Mouse (Mus musculus): ENCODE measurements at regions not wholly inside any gene's neighbourhood (a gene's known extent, or its start where the extent isn't known, plus 50 kb on each side); places are given as distances from the start of the nearest gene placed in this dataset.
"Not testable (repeated sequence)": the region's sequence is repeated elsewhere in the genome, so short reads cannot be mapped to it uniquely, and the experiment has no call there.

DNA sequence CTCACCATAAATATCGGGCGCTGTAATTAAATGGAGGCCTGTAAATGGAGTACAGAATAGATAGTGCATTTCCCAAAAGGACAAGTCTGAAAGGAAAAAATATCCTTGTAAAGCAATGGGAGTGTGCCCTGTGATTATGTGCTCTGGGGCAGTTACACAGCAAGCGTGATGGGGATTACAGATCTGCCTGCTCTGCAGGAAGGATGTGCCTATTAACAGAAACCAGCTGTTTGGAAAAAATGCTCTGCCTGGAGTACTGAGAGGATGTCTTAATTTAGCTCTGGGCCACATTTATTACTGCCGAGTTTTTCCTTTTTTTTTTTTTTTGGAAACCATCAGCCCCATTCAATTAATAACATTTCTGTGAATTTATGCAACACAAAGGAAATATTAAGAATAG, 344.9 kb upstream of the Tpk1 start:
- peak; percentile 22 for DNase-seq

DNA sequence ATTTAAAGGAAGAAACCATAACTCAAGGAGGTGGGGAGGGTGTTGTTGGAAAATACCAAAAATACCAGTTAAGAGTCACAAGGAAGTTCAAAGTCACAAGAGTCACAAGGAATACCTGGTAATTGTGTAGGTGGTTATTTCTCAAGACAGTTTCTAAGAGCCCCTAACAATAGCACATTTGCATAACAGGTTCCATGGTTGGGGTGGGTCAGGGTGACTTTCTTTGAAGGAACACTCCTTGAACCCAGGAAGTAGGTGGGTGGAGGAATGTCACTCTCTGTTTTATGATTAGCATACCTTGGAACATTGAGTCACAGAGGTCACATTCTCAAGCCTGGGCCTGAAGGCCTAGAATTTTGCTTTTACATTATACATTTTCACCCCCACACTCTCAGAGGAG, 341.1 kb upstream of the Tpk1 start:
- not testable (repeated sequence) for DNase-seq
